Mouse (Mus musculus): ENCODE data around the gene Hoxa6.

GRCm38 (mm10) chr6:52196811-52197210, 11.7 kb downstream of the Hoxa6 start:
- TF ChIP-seq CTCF (IDR thresholded peaks at IDR 0.05; ENCODE audit: insufficient read depth, low read length) = no peak
- no peak for TF ChIP-seq POLR2A (IDR thresholded peaks at IDR 0.05; ENCODE audit: borderline replicate concordance, extremely low read depth, low read depth, low read length)

All from lung, adult 2 months (tissue).